Mouse (Mus musculus): ENCODE measurements at regions not wholly inside any gene's neighbourhood (a gene's known extent, or its start where the extent isn't known, plus 50 kb on each side); places are given as distances from the start of the nearest gene placed in this dataset.

DNA sequence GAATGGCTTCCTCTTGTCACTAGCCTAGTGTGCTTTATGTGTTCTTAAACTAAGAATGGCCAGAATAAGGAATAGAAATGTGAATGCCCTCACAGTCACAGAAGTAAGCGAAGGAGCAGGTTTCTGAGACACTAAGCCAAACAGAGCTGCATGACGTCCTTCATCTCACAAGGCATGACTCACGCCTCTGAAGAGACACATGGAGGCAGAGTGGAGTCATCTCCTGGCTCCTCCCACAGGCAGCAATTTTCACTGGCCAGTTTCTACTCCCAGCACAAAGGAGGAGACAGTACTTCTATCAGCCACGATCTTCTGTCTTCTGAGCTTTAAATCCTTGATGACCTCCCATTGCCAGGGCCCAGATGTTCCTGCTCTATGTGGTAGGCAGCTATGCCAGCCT lies 291.3 kb upstream of the Rnf32 start:
- DNase-seq: no peak

DNA sequence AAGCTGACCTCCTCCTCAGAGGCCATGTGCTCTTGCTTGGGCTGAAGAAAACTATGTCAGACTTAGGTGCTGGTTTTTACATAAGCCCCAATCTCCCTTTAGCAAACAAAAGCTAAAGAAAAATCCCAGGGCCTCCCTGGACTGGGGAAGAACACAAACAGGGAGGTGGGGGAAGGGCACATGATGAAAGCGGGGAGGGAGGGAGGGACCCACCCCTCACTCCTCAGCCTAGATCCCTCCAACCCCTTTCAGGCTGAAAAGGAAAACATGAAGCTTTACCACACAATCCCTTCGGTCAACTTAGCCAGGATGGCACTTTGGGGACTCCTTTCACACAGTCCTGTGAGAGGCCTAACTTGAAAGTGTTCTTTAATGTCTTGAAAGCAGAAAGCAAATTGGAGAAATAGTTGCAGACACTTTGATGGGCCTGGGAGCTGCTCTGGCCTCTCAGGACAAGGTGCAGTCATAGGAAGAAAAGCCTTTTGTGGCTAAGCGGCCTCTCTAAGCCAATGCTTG lies 291.9 kb upstream of the Rnf32 start:
- DNase-seq: no peak

DNA sequence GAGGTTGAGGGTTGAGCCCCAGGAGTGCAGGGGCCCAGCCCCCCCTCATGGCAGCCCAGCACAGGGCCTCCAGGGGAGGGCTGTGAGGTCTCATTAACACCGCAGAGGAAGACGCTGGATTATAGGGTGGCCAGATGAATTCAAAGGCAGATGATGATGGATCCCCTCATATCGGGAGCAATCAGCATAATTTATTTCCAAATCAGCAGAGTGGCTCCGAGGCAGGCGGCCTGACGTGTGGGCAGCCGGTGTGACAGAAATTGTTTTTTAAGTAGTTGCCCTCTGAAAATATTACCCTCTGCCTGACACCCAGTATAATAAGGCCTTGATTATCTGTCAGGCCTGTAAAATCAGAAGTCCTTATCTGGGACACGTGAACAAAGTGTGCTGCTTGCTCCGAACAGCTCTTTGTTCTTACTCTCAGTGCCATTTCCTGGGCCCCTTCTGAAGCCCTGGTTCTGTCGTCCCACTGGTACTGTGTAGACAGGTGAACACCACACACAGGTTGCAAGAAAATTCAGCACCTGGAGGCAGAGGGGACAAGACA lies 303.0 kb upstream of the Rnf32 start:
- no peak for DNase-seq

DNA sequence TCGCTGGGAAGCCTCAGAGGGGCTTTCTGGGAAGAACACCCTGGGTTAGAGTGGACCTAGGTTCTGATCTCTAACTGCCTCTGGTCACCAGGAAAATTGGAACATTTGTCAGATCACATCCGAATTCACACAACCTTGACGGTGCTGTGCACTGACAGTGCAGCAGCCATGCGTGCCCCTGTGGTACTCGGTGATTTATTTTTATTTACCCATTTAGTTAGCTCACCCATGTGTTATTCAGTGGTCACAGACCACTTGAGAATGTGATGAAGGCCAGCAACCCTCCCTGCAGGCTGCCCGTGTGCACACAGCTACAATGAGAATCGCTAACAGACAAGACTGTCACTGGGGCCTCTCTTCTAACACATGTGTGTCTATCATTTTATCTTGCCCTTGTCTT lies 303.8 kb upstream of the Rnf32 start:
- DNase-seq: no peak

DNA sequence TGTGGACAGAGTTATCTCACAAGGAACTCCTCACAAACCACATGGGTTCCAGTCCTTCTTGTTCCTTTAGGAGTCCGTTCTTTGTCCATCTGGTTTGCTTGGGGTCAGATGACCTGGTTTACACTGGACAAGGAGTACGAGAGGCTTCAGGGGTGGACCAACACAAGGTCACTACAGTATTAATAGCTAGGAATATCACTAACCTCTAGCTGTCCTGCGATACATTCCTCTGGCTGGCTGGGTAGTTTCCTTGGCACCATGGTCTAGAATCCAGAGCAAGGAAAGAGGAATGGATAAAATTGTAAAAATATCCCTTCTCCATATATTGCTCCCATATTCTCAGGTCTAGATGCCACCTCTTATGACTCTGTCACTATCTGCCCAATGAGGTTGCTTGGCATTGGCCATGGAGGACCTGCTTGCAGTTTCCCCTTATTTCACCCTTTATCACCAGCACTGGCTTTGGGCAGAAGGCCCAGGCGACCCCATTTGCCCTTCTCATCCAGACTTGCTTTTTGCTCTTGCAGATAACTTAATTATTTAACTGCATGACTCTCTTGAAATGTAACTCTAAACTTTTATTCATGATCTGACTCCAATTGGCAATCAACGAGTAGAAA lies 310.9 kb upstream of the Rnf32 start:
- peak; percentile 65 for DNase-seq

DNA sequence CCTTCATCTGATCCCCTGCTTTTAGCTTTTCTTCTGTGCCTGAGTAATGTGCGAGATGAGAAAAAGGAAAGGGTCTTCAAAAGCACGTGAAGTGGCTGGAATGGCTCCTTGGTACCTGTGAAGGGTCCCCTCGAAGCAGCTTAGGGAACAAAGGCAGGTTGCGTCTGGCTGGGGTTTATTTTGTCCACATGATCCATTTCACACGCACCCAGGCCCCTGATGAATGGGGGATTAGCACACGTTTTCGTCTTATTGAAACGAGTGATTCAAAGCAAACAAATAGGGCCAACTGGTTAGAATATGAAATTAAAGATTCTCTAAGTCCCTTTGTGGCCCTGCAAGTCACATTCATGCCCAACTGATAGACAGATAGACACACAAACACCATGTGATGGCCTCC lies 319.6 kb upstream of the Rnf32 start:
- no peak for DNase-seq

DNA sequence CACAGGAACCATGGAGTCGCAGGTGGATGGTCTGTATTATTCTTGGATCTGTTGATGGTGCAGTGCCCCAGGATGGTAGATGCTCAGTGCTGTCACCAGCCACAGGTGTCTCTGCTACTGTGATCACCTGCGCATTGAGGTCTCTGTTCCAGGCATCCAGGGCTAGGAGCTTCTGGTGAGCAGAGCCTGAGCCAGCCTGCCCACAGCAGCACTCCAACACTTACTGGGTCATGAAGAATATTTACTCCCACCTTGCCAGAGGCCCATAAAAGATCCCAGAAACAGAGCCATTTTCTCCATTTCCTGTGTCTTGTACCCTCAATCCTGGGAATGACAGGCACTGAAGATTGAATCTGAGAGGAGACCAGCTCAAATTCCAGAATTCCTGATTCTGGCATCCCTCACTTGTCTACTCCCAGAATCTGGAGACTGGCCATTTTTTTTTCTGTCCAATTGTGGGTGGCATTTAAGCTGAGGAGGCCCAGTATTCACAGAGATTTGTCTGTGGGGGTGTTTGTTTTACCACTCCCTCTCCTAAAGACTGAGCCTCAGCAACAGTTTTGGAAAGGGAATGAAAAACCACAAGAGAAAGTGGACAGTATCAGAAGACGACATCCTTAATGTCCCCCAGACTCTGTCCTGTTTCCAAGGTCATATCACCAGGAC lies 322.1 kb upstream of the Rnf32 start:
- no peak for DNase-seq

DNA sequence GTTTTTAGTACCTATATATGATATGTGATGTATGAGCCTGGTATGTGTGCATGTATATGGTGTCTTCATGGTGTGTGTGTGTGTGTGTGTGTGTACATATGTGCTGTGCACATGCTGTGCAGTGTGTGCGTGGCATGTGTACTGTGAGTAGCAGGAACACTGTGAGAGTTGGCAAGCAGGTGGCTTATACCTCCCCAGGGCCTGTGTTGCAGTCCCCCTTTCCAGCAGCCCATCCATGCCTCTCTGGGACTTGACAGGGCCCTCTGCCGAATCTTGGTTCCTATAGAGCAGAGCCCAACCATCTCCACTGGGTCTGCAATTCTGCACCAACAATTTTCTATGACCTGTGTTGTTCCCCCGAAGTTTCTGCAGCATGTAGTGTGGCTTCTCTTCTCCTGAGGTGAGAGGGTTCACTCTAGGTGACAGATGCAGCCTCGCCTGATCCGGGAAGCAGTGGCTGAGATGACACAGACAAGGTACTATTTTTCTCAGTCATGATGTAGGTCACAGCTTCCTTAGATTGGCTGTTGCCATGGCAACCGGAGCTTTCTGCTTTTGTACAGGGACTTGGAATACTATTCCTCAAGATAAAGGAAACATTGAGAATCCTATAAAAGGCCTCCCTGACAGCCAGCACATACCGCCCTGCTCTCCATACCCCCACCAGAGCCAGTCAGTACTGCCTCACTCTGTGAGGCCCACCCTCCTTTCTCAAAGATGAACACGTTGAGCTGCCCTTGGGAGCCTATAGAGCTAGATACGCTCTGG lies 336.0 kb upstream of the Rnf32 start:
- no peak for DNase-seq

DNA sequence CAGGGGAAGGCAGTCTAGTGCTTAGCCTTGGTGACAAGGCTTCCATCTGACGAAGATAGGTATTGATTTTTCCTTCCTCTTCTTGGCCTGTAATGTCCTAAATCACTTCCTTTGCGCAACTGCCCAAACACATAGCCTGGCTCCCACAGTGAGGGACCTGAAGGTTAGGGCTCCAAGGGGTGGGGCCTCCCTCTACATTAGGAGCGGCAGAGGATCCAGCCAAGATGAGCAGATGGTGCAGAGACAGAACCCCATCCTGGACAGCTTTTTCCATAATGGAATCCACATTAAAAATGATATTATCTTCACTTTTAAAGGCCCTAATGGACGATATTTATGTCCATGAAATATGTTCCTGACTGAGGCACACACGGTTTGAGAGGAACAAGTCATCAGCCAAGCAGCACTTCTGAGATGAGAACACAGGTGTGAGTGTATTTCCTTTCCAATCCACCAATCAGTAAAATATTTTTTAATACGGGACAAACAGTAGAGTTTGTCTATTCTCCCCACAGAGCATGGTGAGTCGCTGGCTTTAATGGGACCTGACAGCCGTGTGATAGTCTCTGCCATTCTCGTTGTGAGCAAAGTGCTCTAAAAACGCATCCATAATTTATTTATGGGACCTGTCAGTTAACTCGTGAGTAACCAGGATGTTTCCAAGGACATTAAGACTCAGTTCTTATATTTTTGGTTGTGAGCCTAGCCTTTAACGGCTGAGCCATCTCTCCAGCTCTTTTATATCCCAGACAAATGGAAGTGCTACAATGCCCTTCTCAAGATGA lies 357.5 kb upstream of the Rnf32 start:
- DNase-seq: no peak

DNA sequence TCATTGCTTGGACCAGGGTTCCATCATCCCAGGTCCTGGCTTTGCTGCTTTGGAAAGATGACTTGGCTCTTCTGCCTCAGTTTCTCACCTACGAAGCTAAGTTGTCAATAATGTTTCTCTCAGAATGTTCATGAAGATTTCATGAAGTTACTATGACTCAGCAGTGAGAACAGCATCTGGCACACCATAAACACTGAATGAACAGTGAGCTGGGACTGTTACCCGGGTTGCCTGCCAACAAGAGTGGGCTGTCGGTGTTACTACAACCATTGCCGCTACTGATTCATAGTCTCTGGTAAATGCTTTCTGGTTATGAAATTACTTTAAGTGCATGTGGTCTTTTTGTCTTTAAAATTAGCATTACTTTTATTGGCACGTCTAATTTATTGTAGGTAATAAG lies 352.0 kb upstream of the Shh start:
- DNase-seq: no peak

DNA sequence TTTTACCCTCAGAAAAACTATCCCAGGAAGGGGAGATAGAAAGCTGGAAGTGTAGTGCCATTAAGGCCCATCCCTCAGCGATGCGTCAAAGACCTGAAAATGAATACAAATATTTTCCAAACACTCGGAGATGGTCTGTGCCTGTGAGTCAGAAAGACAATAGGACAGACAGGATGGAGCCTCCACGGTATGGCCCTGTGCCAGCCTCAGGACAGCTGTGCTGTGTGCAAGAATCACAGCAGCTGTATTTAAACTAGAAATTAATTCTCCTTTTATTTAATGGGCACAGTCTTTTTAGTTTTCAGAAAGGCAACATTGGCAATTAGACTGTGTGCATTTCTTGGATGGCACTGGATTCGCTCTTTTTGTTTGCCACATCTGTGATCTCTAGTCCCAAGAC lies 340.9 kb upstream of the Shh start:
- DNase-seq: peak; percentile 23

DNA sequence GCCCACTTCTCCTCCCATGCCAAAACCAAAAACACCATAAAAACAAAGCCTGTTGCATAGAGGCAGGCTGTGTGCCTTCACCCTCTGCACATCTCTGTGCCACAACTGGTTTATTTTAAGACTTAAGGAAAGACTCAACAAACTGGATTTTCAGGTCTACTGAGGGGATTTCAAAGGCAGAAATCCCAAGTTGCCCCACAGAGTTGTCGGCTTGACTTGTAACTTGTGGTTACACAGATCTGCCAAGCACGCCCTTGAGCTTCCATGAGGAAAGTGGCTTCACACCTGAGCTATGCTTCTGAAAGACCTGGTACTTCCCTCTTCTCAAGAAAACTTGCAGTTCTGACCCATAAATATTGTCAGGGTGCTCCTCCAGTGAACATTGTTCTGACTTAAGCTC lies 332.4 kb upstream of the Shh start:
- no peak for DNase-seq

DNA sequence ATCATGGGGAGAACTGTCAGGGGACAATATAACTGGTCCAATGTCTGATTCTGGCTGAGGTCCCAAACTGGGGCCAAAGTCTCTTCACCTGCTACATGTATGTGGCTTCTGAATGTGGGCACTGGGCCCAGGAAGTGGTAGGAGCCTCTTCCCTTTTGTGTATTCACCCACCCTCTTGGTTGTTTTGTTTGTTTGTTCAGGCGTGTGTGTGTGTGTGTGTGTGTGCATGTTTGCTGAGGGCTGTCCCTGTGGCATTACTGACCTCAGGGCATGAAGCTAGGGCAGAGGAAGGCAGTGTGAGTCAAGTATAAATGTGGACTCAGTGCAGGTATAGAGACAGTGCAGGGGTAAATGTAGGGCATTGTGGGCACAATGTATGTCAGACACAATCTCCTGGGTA lies 331.3 kb upstream of the Shh start:
- no peak for DNase-seq

DNA sequence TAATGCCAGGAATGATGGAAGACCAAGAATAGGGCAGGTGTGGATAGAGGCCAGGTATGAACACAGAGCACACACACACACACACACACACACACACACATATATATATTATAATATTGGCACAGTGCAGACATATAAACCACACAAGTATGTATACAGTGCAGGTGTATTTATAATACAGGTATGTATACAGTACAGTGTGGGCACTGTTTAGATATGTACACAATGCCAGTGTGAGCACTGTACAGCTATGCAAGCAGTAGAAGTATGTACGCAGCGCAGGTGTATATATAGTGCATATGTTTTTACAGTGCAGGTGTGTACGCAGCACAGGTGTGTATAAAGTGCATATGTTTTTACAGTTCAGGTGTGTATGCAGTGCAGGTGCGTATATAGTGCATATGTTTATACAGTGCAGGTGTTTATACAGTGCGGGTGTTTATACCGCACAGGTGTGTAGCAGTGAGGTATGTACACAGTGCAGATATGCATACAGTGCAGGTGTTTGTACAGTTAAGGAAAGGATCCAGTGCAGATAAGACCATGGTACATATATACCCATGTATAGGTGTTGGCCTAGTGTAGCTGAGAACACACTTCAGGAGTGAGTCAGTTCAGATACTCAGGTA lies 328.2 kb upstream of the Shh start:
- DNase-seq: no peak

DNA sequence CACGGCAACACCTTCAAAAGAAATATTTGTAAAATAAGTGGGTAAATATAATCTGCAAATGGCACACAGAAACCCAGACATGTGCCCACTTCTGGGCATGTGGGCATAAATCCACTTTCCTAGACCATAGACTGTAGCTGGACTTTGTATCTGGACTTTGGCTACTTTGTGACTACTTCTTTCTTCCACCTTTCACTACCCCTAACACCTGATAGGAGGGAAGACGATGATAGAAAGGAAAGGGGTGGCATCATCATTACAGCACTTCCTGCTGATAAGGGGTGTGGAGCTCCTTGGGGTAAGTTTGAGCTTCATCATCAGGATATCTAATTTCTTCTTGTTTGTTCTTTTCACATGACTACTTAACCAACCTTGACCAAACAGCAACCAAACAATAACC lies 326.7 kb upstream of the Shh start:
- no peak for DNase-seq

DNA sequence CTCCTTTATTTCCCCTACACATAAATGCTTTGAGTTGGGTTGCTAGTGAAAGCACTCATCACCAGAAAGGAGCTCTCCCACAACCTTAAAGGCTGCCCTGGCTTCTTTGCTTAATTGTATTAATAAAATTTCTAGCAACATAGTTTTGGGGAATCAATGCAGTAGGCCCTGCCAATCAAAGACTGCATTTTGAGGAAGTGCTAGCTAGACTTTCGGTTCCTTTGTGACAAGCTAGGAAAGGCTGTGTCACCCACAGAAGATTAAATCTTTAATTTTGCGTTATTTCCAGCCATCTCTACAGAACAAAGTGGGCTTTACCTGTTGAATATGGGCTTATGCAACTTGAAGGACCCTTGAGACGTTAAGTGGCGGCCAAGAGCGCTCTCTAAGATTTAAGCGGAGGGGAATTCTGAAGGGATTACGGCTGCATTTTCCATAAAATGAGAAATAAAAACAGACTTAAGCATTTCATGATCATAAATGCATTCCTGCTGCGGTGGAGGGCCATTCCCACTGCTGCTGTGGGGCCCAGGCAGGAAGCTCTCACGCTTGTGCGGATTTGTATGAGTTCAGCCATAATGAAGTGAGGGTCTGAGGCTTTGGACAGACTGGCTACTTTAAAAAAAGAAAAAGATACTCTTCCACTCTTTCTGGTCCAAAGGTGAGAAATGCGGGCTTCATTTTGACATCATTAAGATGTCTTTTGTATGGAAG lies 318.4 kb upstream of the Shh start:
- no peak for DNase-seq

DNA sequence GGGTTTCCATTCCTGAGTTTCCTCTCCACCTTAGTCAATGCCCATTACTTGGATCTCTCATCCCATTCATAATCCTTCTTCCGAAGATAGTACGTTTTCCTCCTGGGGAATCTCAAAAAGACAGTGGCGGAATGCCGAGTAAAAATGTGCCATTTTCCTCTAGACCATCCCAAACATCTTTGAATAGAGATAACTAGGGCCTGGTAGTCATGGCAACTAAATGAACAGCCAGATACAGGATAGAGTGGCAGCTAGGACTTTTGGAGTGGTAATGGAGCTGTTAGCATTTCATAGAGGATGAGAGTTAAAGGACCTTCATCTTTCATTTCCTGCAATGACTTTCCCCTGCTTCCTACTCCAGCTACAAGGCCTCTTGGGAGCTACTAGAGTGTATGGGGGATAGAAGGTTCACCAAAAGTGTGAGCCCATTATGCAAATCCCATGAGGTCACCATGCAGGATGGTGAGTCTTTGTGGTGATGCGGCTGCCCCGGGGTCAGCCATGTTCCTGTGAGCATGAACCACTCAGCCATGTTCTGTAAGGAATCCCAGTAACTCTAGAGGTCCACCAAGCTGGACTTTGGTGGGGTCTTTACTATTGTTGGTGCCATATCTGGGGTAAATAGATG lies 317.4 kb upstream of the Shh start:
- DNase-seq: no peak

DNA sequence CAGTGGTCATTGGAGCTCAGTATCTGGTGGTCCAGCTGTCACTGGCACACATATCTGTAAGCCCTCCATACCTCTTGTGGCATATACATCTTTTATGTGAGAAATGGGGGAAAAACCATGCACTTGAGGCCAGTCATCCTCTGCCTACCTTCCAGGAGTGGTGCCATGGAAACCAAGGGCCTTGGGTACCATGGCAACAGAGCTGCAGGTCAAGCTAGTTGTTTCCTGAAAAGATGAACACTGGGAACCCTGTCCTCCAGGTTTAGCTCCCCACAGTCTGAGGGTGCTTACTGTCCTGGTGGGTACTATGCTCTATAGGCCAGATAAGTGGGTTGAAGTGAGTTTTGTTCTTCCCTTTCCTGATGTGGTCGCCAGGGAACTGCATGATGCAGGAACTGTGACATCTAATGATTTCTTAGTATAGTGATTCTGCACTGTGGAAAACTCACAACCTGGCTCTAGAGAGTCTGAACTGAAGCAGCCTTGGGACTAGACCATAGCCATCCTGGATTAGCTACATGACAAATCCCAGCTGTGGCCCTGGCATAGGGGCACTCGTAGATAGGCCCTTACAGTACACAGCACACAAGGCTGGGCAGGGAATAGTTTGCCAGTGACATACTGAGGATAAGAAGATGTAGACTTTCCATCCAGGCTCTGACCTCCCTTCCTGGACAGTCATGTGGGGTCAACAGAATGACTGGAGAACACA lies 308.7 kb upstream of the Shh start:
- DNase-seq: no peak

DNA sequence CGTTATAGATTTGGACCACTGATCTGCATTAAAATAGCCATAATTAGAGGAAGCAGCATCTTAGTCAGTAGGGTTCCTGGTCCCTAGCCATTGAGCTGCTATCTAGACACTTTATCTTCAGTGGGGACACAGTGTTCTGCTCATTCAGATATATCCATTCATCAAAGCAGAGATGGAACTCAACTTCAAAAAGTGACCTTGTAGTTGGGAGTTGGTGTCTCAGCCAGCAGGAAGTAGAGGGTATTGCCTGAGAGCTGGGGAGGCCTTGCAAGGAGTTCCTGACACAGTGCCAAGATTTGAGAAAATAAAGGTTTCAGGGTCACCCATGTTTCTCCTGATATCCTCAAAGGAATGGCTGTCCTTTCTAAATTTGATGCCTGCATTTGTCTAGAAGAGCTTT lies 304.7 kb upstream of the Shh start:
- no peak for DNase-seq

DNA sequence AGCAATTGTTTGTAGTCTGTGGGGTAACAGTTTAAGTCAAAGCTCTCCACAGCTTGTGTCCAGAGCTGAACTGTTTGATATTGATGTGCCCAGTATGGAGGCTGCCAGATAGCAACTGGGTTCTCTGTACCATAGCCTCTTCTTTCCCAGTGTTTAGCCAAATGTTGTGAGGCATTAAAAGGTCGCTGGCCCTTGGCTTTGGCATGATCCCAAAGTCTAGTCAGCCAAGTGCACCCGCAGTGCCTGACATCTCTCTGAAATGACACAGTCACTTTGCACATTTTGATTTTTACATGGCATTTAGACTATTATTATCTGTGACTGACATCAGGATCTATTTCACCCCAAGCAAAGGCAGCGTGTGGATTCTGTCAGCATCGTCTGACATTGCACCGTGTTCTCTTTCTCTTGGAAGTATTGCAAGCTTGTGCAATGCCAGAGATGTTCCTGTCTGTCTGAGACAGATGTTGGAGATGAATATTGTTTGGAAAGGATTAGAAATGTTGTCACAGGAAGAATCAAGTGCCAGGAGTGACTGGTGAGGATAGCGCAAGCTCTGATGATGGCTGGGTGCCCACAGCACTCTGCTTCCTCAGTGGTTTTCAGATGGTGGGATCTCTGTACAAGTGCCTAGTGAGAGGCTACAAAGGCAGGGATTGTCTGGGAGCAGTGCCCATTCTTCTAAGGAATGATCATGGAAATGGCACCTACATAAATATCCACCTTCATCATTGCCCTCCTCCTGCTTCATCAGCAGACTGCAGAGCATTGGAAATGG lies 289.3 kb upstream of the Shh start:
- DNase-seq: no peak
